Mouse (Mus musculus) CH12.LX (cell line): ENCODE data around the gene Sec14l4. TPM values are rescaled to one million over a fixed set of nuclear protein-coding genes. Genes with fewer than 3 reads are reported as not detected.

Source experiments
- DNase-seq: peaks from one replicate; pipeline ENCODE4 v3.0.0-alpha.2; 2013; ENCODE audit errors: extremely low read depth
- H3K27ac ChIP-seq: 2 replicates; pipeline ENCODE4 v1.5.1; 2012; ENCODE audit warnings: low read depth, mild to moderate bottlenecking, control low read depth, moderate library complexity; ENCODE audit not compliant: insufficient read depth
- H3K27me3 ChIP-seq: replicated peaks from 2 replicates; pipeline ENCODE3; 2012; ENCODE audit warnings: inconsistent platforms
- H3K36me3 ChIP-seq, 2 experiments: replicated peaks in 1 of 2; 2 replicates each; pipeline versions ENCODE3 to v1.6.1; 2012; ENCODE audit warnings: inconsistent platforms in 1 of 2, low read length in 1 of 2, mild to moderate bottlenecking in 1 of 2, mixed read lengths in 1 of 2, moderate library complexity in 1 of 2; ENCODE audit not compliant: control insufficient read depth in 1 of 2, insufficient read depth in 1 of 2
- H3K4me1 ChIP-seq, 2 experiments: 2 replicates each; pipeline ENCODE4 v1.6.1; 2012; ENCODE audit warnings: inconsistent platforms in 1 of 2, moderate library complexity in 1 of 2; ENCODE audit not compliant: insufficient read depth in 2 of 2, control insufficient read depth in 1 of 2
- H3K4me2 ChIP-seq: 2 replicates; pipeline ENCODE4 v1.6.1; 2012; ENCODE audit warnings: low read depth, mild to moderate bottlenecking, control low read depth; ENCODE audit not compliant: poor library complexity, insufficient read depth, severe bottlenecking
- H3K4me3 ChIP-seq, 3 experiments: fragments of 150-350 bp in 1 of 3; sonication (generic) in 1 of 3; replicated peaks in 1 of 3; 2 replicates each; pipeline versions ENCODE3 to v1.5.1; 2011 to 2012; ENCODE audit warnings: low read depth in 2 of 3, low read length in 2 of 3, mild to moderate bottlenecking in 2 of 3, moderate library complexity in 2 of 3, control low read depth in 1 of 3, improper control_type of control experiment in 1 of 3, inconsistent platforms in 1 of 3, mixed read lengths in 1 of 3; ENCODE audit not compliant: poor library complexity in 1 of 3
- H3K79me2 ChIP-seq: replicated peaks from 2 replicates; pipeline ENCODE4 v1.6.1; 2012; ENCODE audit warnings: mild to moderate bottlenecking, moderate library complexity; ENCODE audit not compliant: control insufficient read depth, poor library complexity, insufficient read depth, severe bottlenecking; ENCODE audit errors: extremely low read depth
- H3K9ac ChIP-seq: 2 replicates; pipeline ENCODE4 v1.6.1; 2012; ENCODE audit warnings: low read depth, mild to moderate bottlenecking, control low read depth, moderate library complexity; ENCODE audit not compliant: insufficient read depth
- H3K9me3 ChIP-seq: replicated peaks from 2 replicates; pipeline ENCODE3; 2012; ENCODE audit warnings: low read length, inconsistent platforms, mixed read lengths
- BHLHE40 ChIP-seq: IDR thresholded peaks from 2 replicates; pipeline ENCODE4 v1.6.1; 2011; ENCODE audit warnings: mild to moderate bottlenecking, low read depth, low read length, improper control_type of control experiment
- CHD1 ChIP-seq: IDR thresholded peaks from 2 replicates; pipeline ENCODE4 v1.6.1; 2012; ENCODE audit warnings: low read depth, low read length, improper control_type of control experiment, inconsistent platforms
- CHD2 ChIP-seq: IDR thresholded peaks from 2 replicates; pipeline ENCODE4 v1.6.1; 2011; ENCODE audit warnings: low read length, improper control_type of control experiment
- E2F4 ChIP-seq: IDR thresholded peaks from 2 replicates; pipeline ENCODE4 v1.6.1; 2011; ENCODE audit warnings: low read depth, low read length, improper control_type of control experiment; ENCODE audit not compliant: insufficient replicate concordance
- ELF1 ChIP-seq: IDR thresholded peaks from 2 replicates; pipeline ENCODE4 v1.6.1; 2014; ENCODE audit warnings: low read depth, mild to moderate bottlenecking, inconsistent platforms, low read length, improper control_type of control experiment
- EP300 ChIP-seq: IDR thresholded peaks from 2 replicates; pipeline ENCODE4 v1.6.1; 2011; ENCODE audit warnings: low read length, improper control_type of control experiment
- ETS1 ChIP-seq: conservative IDR thresholded peaks from 2 replicates; pipeline ENCODE4 v1.6.1; 2012; ENCODE audit warnings: low read depth, mild to moderate bottlenecking, inconsistent platforms, low read length, improper control_type of control experiment, moderate library complexity
- GABPA ChIP-seq: IDR thresholded peaks from 2 replicates; pipeline ENCODE4 v1.6.1; 2012; ENCODE audit warnings: low read depth, low read length, improper control_type of control experiment, inconsistent platforms; ENCODE audit not compliant: insufficient replicate concordance
- HCFC1 ChIP-seq: IDR thresholded peaks from 2 replicates; pipeline ENCODE4 v1.6.1; 2012; ENCODE audit warnings: low read depth, mild to moderate bottlenecking, inconsistent platforms, low read length, improper control_type of control experiment
- IRF4 ChIP-seq: IDR thresholded peaks from 2 replicates; pipeline ENCODE4 v1.6.1; 2014; ENCODE audit warnings: low read depth, mild to moderate bottlenecking, inconsistent platforms, low read length, improper control_type of control experiment
- JUN ChIP-seq: IDR thresholded peaks from 2 replicates; pipeline ENCODE4 v1.6.1; 2011; ENCODE audit warnings: low read depth, mild to moderate bottlenecking, low read length, improper control_type of control experiment, moderate library complexity; ENCODE audit not compliant: insufficient read depth
- KAT2A ChIP-seq: IDR thresholded peaks from 2 replicates; pipeline ENCODE4 v1.6.1; 2012; ENCODE audit warnings: low read length, improper control_type of control experiment, inconsistent platforms; ENCODE audit not compliant: insufficient replicate concordance
- MAFK ChIP-seq: IDR thresholded peaks from 2 replicates; pipeline ENCODE4 v1.6.1; 2011; ENCODE audit warnings: low read length, improper control_type of control experiment; ENCODE audit not compliant: insufficient replicate concordance
- MAX ChIP-seq: IDR thresholded peaks from 2 replicates; pipeline ENCODE4 v1.6.1; 2011; ENCODE audit warnings: low read length, improper control_type of control experiment
- MEF2A ChIP-seq: IDR thresholded peaks from 2 replicates; pipeline ENCODE4 v1.6.1; 2014; ENCODE audit warnings: low read depth, mild to moderate bottlenecking, inconsistent platforms, low read length, improper control_type of control experiment, borderline replicate concordance
- MXI1 ChIP-seq: IDR thresholded peaks from 2 replicates; pipeline ENCODE4 v1.6.1; 2011; ENCODE audit warnings: mild to moderate bottlenecking, low read depth, low read length, improper control_type of control experiment
- MYC ChIP-seq: IDR thresholded peaks from 2 replicates; pipeline ENCODE4 v1.6.1; 2011; ENCODE audit warnings: low read depth, mild to moderate bottlenecking, improper control_type of control experiment, low read length
- NELFE ChIP-seq: IDR thresholded peaks from 2 replicates; pipeline ENCODE4 v1.6.1; 2011; ENCODE audit warnings: low read depth, low read length, improper control_type of control experiment
- PAX5 ChIP-seq: IDR thresholded peaks from 2 replicates; pipeline ENCODE4 v1.6.1; 2012; ENCODE audit warnings: low read length, inconsistent platforms, mixed read lengths
- POLR2A ChIP-seq: IDR thresholded peaks from 2 replicates; pipeline ENCODE4 v1.6.1; 2011; ENCODE audit warnings: low read depth, mild to moderate bottlenecking, improper control_type of control experiment, low read length
- POLR2AphosphoS2 ChIP-seq: IDR thresholded peaks from 2 replicates; pipeline ENCODE4 v1.6.1; 2011; ENCODE audit warnings: low read depth, low read length, improper control_type of control experiment
- RAD21 ChIP-seq: IDR thresholded peaks from 2 replicates; pipeline ENCODE4 v1.6.1; 2011; ENCODE audit warnings: low read depth, mild to moderate bottlenecking, low read length, improper control_type of control experiment, moderate library complexity
- RCOR1 ChIP-seq: conservative IDR thresholded peaks from 2 replicates; pipeline ENCODE4 v1.6.1; 2012; ENCODE audit warnings: low read depth, mild to moderate bottlenecking, inconsistent platforms, low read length, improper control_type of control experiment
- SIN3A ChIP-seq: IDR thresholded peaks from 2 replicates; pipeline ENCODE4 v1.6.1; 2012; ENCODE audit warnings: low read length, improper control_type of control experiment, inconsistent platforms
- SMC3 ChIP-seq: IDR thresholded peaks from 2 replicates; pipeline ENCODE4 v1.6.1; 2011; ENCODE audit warnings: low read depth, low read length, improper control_type of control experiment
- TCF12 ChIP-seq: IDR thresholded peaks from 2 replicates; pipeline ENCODE4 v1.6.1; 2014; ENCODE audit warnings: low read depth, mild to moderate bottlenecking, inconsistent platforms, low read length, improper control_type of control experiment
- UBTF ChIP-seq: IDR thresholded peaks from 2 replicates; pipeline ENCODE4 v1.6.1; 2012; ENCODE audit warnings: low read depth, mild to moderate bottlenecking, inconsistent platforms, low read length, improper control_type of control experiment, moderate library complexity
- USF1 ChIP-seq: IDR thresholded peaks from 2 replicates; pipeline ENCODE4 v1.6.1; 2014; ENCODE audit warnings: low read depth, mild to moderate bottlenecking, inconsistent platforms, low read length, improper control_type of control experiment
- USF2 ChIP-seq: conservative IDR thresholded peaks from 2 replicates; pipeline ENCODE4 v1.6.1; 2011; ENCODE audit warnings: low read depth, low read length, improper control_type of control experiment
- ZC3H11A ChIP-seq: IDR thresholded peaks from 2 replicates; pipeline ENCODE4 v1.6.1; 2012; ENCODE audit warnings: low read depth, mild to moderate bottlenecking, inconsistent platforms, low read length, improper control_type of control experiment
- ZKSCAN1 ChIP-seq: IDR thresholded peaks from 2 replicates; pipeline ENCODE4 v1.6.1; 2012; ENCODE audit warnings: low read depth, inconsistent platforms, low read length, improper control_type of control experiment, borderline replicate concordance
- ZMIZ1 ChIP-seq: IDR thresholded peaks from 2 replicates; pipeline ENCODE4 v1.6.1; 2012; ENCODE audit warnings: low read depth, mild to moderate bottlenecking, inconsistent platforms, low read length, improper control_type of control experiment
- ZNF384 ChIP-seq: IDR thresholded peaks from 2 replicates; pipeline ENCODE4 v1.6.1; 2012; ENCODE audit warnings: low read depth, low read length, improper control_type of control experiment, inconsistent platforms
- dilution Hi-C: fragments of 300-500 bp; cut with MboI; formaldehyde crosslinking; loops from 2 replicates; pipeline ENCODE4 v1.14.3; 2020; ENCODE audit warnings: low sequenced_read_pairs; ENCODE audit not compliant: extremely low pct_unique_long_range_greater_than_20kb, extremely low pct_ligation_motif_present
- in situ Hi-C: fragments of 300-500 bp; cut with MboI; formaldehyde crosslinking; loops from 3 replicates; pipeline ENCODE4 v1.14.3; 2019; ENCODE audit warnings: low sequenced_read_pairs, low pct_ligation_motif_present, low pct_unique_long_range_greater_than_20kb, mixed read lengths
- polyA plus RNA-seq: library from polyadenylated mRNA; unstranded; fragments of >175 nt; gene quantifications from 2 replicates; pipeline ENCODE4 v1.2.1, GENCODE M21; 2012; ENCODE audit warnings: low read depth; ENCODE audit not compliant: insufficient read length
- total RNA-seq, 2 experiments: library from RNA; depleted of rRNA; stranded (reverse); fragments of 300-350 nt in 1 of 2; fragments of >200 nt in 1 of 2; gene quantifications; 2 replicates each; pipeline ENCODE4 v1.2.3; 2012 to 2014

Sec14l4 gene
- total and polyA plus RNA-seq, 3 experiments: 0.42 to 3.5 (median 0.47) TPM

- peak; percentile 34; the same call in 1 of the 2 replicates for TF ChIP-seq ELF1
Observed at GRCm38 (mm10) chr11:4094378-4095170, 63.3 kb downstream of the Sec14l4 start (continued).

GRCm38 (mm10) chr11:4095171-4096053, 64.2 kb downstream of the Sec14l4 start, which contains the start of gene Mtfp1:
Gene Mtfp1, minus strand, starts transcription at chr11:4095445.
- dilution Hi-C loops: no loop called here
- Histone ChIP-seq H3K4me2 (peak within 1 kb of the TSS; percentile 78), H3K27me3 (no peaks in the 10 kb centered on the region), H3K27ac (peak within 1 kb of the TSS; percentile 60), H3K4me3 (peak within 1 kb of the TSS; percentile 67 to 68 (median 68)), H3K79me2 (no peaks in the 10 kb centered on the region), H3K4me1 (peaks cover 11 to 30% of the 10 kb centered on the region in 2 experiments), H3K9ac (peak within 1 kb of the TSS; percentile 56), H3K9me3 (peaks cover 16% of the 10 kb centered on the region), H3K36me3 (peaks cover 23 to 58% of the 10 kb centered on the region in 2 experiments)
- in situ Hi-C loops: no loop called here
- peak; percentile 68 for DNase-seq
- TF ChIP-seq POLR2A: peak; percentile 69
- peak; percentile 6; the same call in 1 of the 2 replicates for TF ChIP-seq MEF2A
- no peak for TF ChIP-seq POLR2AphosphoS2
- peak; percentile 96 for TF ChIP-seq MXI1
- TF ChIP-seq ZKSCAN1: no peak
- no peak for TF ChIP-seq SMC3
- TF ChIP-seq IRF4: no peak
- TF ChIP-seq MYC: peak; percentile 82
- TF ChIP-seq BHLHE40: 0 out of 2 replicates have a peak, but pooled peaks have one; percentile 14
- peak; percentile 65; the same call in 1 of the 2 replicates for TF ChIP-seq ZMIZ1
- no peak for TF ChIP-seq RCOR1
- peak; percentile 49; the same call in 1 of the 2 replicates for TF ChIP-seq TCF12
- TF ChIP-seq MAFK: no peak
- peak; percentile 43; the same call in 1 of the 2 replicates for TF ChIP-seq CHD2
- peak; percentile 24; the same call in 1 of the 2 replicates for TF ChIP-seq EP300
- TF ChIP-seq HCFC1: peak; percentile 58
- TF ChIP-seq E2F4: peak; percentile 57; the same call in 1 of the 2 replicates
- TF ChIP-seq ZNF384: no peak
- TF ChIP-seq USF1: peak; percentile 51
- TF ChIP-seq UBTF: 0 out of 2 replicates have a peak, but pooled peaks have one; percentile 36
- peak; percentile 92 for TF ChIP-seq SIN3A
- TF ChIP-seq MAX: peak; percentile 86
- peak; percentile 32; the same call in 1 of the 2 replicates for TF ChIP-seq ELF1
- peak; percentile 26 for TF ChIP-seq USF2
- no peak for TF ChIP-seq ZC3H11A
- TF ChIP-seq KAT2A: no peak
- peak; percentile 46; the same call in 1 of the 2 replicates for TF ChIP-seq NELFE
- TF ChIP-seq ETS1: no peak
- TF ChIP-seq GABPA: no peak
- no peak for TF ChIP-seq JUN
- TF ChIP-seq RAD21: no peak; the same call in 1 of the 2 replicates
- TF ChIP-seq CHD1: 0 out of 2 replicates have a peak, but pooled peaks have one; percentile 18
- no peak for TF ChIP-seq PAX5
